Mouse (Mus musculus) regulatory T cell (primary cell): Measurements from ENCODE around the gene Mgat4c.

ENCODE experiments used
- in situ Hi-C: fragments of 300-600 bp; cut with MboI, MseI; formaldehyde crosslinking; loops from one replicate; pipeline ENCODE4 v1.15.1; 2025; ENCODE audit warnings: high pct_unique_total_duplicates

Gene Mgat4c

DNA sequence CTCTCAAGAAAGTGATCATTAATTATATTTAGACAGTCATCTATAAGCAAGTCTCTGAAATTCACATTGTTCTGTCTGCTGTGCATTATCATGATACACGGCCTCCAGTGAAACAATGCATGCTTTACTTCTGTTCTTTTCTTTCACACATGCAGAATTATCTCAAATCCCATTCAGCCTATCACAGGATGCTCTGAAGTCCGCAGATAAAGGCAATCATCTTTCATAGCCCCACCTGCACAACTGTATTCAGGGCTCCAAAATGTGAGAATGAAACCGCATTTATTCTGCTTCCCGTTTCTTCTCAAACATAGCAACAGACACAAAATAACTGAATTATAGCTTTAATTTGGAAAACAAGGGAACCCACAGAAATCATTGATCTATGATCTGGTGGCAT is 446.1 kb downstream of the Mgat4c start:
- in situ Hi-C loops, result no loop called here

DNA sequence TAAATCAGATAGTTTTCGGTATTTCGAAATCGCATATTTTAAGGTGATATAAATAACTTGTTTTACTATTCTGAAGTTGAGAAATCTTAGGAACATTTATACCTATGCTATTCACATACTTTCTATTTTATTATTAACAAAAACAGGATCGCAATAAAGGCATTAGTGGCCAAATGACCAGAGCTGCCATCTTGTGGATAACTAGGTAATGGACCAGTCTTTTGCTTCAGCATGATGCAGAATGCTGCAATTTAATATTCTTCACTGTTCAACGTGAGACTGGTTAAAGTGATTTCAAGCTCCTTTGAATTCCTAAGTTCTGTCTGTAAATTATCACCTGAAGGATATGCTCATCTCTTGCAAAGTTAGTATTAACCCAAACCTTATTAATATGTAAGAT is 473.6 kb downstream of the Mgat4c start:
- in situ Hi-C loops, result no loop called here

GRCm38 (mm10) chr10:102155853-102156252 is 474.6 kb downstream of the Mgat4c start:
- in situ Hi-C loops, result no loop called here

DNA sequence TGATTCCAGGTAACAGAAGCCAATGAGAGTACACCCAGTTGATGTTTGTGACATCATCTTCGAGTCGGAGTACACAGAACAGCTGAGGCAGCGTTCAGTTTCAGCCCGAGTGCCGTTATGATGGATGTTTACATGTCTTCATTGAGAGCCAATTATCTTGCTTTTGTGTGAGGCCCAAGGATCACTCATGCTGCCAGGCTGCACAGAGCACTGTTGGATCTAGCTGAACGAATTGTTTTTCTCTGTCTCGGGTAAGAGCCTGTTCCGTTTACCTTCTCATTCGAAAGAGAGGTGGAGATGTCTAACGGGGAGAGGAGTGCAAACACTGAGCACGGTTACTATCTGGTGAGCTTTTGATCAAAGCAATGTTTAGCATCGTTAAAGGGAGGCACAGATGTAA is 477.5 kb downstream of the Mgat4c start:
- in situ Hi-C loops, result no loop called here

DNA sequence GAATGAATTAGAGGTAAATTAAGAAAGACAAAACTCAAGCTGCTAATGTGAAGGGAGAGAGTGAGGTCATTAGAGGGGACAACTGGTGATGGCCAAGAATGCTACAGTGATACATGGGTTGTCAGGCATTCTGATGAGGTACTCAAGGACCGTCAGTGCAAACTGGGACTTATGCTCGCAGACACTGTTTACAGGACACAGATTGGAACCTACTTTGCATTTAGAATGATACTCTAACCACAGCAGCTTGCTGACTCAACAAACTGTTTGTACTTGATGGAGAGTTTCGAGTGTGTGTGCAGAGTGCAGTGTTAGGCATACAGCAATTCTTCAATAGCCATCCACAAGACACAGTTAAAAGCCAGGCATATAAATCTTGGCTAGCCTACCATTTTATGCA is 503.4 kb downstream of the Mgat4c start:
- in situ Hi-C loops, result no loop called here

DNA sequence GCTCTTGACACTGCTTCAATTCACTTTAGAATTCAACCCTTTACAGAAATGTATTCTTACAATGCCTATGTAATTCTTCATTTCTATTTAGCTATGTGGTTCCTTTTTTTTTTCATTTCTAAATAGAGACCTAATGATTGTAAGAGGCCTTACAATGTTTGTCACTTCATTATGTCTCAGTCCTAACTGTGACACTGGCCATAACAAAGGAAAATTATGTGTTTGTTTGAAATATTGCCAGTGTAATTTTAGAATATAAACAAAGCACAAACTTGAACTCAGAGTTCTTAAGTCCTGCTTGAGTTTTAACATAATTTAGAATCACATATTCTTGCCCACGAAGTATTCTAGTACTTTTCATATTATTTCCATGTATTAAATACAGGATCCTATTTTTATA is 510.4 kb downstream of the Mgat4c start:
- in situ Hi-C loops, result no loop called here

- in situ Hi-C loops, result no loop called here
Observed at GRCm38 (mm10) chr10:102196850-102197249, 515.6 kb downstream of the Mgat4c start.

GRCm38 (mm10) chr10:102238558-102239211 is 557.4 kb downstream of the Mgat4c start:
- in situ Hi-C loops, result no loop called here

GRCm38 (mm10) chr10:102243897-102244296 is 562.6 kb downstream of the Mgat4c start:
- in situ Hi-C loops, result no loop called here

DNA sequence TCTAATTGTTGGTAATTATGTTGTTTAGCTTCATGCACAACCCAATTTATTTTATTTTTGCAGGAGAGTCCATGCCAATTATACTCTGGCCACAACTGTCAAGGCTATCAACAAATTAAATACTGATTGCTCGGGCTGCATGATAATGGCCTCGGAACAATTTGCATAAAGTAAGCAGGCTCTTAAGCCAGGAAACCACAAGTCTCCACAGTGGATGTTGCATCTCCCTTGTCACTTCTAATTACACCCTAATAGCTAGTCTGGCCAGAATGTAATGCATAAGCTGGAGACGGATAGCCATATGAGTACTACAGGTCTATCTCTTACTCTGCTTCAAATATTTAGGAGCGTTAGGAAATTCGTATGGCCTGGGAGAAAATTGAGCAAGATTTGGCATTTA is 563.3 kb downstream of the Mgat4c start:
- in situ Hi-C loops, result no loop called here

DNA sequence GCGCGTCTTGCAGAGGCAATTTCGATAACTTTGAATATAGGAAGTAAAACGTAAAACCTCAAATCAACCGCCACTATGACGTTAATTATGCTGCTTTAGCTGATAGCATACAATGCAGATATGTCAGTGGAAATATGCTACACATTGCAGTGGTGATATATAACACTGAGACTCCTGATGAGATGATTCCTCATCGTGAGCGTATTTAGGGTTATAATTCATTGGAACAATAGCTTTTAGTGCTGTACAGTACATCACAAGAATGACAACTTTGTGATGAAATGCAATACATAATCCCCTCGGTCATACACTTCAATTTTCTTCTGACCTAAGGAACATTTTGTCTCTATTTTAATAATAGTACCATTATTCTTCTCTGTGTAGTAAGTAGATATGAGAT is 564.0 kb downstream of the Mgat4c start:
- in situ Hi-C loops, result no loop called here

DNA sequence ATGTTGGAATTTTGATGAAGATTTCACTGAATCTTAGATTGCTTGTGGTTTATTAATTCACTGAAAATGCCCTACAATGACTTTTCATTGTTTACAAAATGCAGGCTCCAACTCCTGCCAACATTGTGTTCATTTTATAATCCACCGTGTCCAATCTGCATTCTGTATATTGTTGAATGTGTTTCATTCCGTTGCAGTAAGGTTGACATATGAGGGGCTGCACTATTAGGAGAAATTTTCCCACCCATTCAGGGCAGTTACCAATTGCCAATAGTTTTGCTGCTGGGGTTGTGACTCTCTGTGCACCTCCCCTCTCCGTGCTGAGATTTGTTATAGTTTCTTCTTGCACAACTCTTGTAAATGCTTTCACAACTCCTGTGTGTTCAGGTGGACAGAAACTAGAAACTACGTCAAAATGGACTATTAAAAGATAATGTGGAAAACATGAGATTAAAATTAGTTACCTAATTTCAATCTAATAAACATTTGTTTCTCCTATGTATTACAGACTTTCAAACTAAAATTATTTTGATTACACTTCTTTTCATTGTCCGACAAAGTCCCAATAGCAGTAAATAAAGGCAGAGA is 627.7 kb downstream of the Mgat4c start:
- in situ Hi-C loops, result no loop called here

DNA sequence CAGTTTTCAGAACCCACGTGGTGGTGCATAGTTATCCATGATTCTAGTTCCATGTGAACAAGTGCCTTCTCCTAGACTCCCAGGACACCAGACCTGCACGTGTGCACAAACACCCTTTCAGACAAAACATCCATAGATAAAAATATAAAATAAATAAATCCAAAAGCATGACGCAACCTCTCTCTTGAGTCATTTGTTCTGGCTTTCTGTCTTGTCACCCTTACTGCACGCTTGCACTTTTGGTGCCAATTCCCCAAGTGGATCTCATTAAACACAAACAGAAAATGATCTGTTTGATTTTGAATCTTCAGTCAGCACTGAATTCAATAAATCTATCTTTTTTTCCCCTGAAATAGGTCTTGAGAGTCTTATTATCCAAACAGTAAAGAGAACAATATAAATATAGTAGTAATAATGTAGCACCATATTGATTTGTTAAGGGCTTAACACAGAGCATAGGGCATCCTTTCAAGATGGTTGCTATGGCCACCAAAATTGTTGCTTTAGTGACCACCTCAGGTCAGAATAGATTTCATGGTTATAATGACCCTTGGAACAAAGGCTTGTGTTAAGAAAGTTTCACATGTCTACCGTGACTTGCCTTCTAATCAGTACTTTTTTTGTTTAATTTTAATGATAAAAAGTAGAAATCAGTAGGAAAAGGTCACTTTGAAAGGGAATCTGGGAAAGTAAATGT is 684.5 kb downstream of the Mgat4c start:
- in situ Hi-C loops, result no loop called here

DNA sequence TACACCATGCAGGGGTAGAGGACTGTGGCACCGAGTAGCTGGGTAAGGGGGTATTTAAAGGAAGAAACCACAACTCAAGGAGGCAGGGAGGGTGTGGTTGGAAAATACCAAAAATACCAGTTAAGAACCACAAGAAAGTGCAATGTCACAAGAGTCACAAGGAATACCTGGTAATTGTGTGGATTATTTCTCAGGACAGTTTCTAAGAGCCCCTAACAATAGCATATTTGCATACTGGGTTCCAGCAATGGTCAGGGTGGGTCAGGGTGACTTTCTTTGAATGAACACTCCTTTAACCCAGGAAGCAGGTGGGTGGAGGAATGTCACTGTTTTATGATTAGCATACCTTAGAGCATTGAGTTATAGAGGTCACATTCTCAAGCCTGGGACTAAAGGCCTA is 689.3 kb downstream of the Mgat4c start:
- in situ Hi-C loops, result no loop called here

DNA sequence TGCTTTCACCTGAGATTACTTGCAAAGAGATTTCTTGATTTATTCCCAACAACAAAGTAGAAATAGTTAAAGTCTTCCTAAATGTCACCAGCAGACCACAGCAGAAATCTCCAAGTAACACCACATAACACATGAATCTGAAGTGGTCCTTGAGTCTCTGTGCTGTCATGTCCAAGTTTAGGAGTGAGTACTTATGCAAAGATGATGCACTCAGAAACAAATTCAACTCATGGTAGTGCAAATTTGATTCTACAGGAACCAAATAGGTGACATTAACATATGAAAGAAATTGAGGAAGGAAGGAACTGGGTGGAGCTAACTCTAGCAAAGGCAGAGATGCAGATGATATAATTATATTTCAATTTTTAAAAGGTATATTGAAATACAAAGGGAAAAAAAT is 690.8 kb downstream of the Mgat4c start:
- in situ Hi-C loops, result no loop called here

DNA sequence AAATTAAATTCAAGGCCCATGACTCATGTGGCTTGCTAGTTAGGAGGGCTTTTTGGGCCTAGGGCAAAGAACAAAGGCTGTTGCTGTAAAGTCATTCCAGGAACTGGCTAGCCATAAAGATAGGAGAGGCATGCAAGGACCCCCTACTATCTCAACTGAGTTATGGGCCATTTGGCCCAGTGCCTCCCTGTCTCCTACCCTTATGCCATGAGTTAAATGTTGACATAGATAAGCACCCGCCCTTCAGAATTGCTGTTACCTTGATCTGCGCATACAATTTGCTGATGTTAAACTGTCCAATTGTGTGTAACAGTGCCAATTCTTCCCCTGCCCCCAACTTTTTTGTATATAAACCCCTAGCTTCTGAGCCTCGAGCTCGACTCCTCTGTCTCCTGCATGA is 692.8 kb downstream of the Mgat4c start:
- in situ Hi-C loops, result no loop called here

GRCm38 (mm10) chr10:102377377-102377776 is 696.1 kb downstream of the Mgat4c start:
- in situ Hi-C loops, result no loop called here

DNA sequence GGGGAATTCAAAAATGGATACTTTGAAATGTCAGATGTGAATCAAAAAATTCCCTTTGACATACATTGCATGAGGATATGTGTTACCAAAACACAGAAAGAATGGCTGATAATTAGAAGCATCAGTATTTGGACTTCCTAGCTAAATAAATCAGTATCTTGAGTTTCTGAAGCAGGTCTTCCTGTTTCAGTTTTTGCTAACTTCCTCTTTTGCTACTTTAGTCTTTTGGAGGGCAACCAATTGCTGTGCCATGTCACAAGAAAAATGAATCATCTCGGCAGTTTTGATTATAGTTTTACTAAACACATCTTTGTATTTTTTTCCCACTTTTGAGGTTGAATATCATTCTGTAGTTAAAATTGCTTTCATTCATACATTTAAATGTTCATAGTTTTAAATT is 707.9 kb downstream of the Mgat4c start:
- in situ Hi-C loops, result no loop called here

- in situ Hi-C loops, result loop anchor here (25.0 kb wide), 1 partner anchor 1880 kb away; no protein-coding TSS in a partner anchor
Observed at GRCm38 (mm10) chr10:102417654-102418272, 736.5 kb downstream of the Mgat4c start.

GRCm38 (mm10) chr10:102435048-102435447 is 753.8 kb downstream of the Mgat4c start:
- in situ Hi-C loops, result loop anchor here (25.0 kb wide), 1 partner anchor 1798 kb away; no protein-coding TSS in a partner anchor

GRCm38 (mm10) chr10:102435467-102435866 is 754.2 kb downstream of the Mgat4c start:
- in situ Hi-C loops, result loop anchor here (25.0 kb wide), 1 partner anchor 1798 kb away; no protein-coding TSS in a partner anchor
